Mouse (Mus musculus) MEL (cell line): ENCODE measurements around the gene Sec24c.

Experiments used
- CTCF ChIP-seq, 3 experiments: IDR thresholded peaks in 2 of 3; conservative IDR thresholded peaks in 1 of 3; 2 replicates each; pipeline ENCODE4 v1.5.1; 2011 to 2012; ENCODE audit warnings: low read length in 3 of 3, low read depth in 2 of 3, mild to moderate bottlenecking in 2 of 3, improper control_type of control experiment in 1 of 3, inconsistent platforms in 1 of 3, mixed read lengths in 1 of 3, moderate library complexity in 1 of 3; ENCODE audit not compliant: control insufficient read depth in 1 of 3, insufficient read depth in 1 of 3, poor library complexity in 1 of 3, severe bottlenecking in 1 of 3
- POLR2A ChIP-seq, 2 experiments: IDR thresholded peaks; 2 replicates each; pipeline ENCODE4 v1.6.1; 2011 to 2012; ENCODE audit warnings: low read length in 2 of 2, mild to moderate bottlenecking in 2 of 2, control low read depth in 1 of 2, improper control_type of control experiment in 1 of 2, low read depth in 1 of 2, moderate library complexity in 1 of 2; ENCODE audit not compliant: control insufficient read depth in 1 of 2, insufficient read depth in 1 of 2, poor library complexity in 1 of 2
- TAL1 ChIP-seq: IDR thresholded peaks from 2 replicates; pipeline ENCODE4 v1.6.1; 2012; ENCODE audit warnings: mild to moderate bottlenecking, inconsistent platforms, low read length, moderate library complexity, mixed read lengths
- UBTF ChIP-seq: IDR thresholded peaks from 2 replicates; pipeline ENCODE4 v1.6.1; 2012; ENCODE audit warnings: low read depth, mild to moderate bottlenecking, inconsistent platforms, low read length, improper control_type of control experiment, moderate library complexity, borderline replicate concordance; ENCODE audit not compliant: insufficient read depth
- USF1 ChIP-seq: IDR thresholded peaks from 2 replicates; pipeline ENCODE4 v1.6.1; 2014; ENCODE audit warnings: low read depth, mild to moderate bottlenecking, inconsistent platforms, low read length, improper control_type of control experiment, moderate library complexity

- no peak for TF ChIP-seq USF1
- TF ChIP-seq TAL1: no peak
- no peak for TF ChIP-seq UBTF
- TF ChIP-seq POLR2A (IDR thresholded peaks at IDR 0.05; ENCODE audit: control insufficient read depth in 1 of 2, insufficient read depth in 1 of 2, low read depth in 1 of 2, low read length in 2 of 2, poor library complexity in 1 of 2): no peak
- no peak for TF ChIP-seq CTCF (IDR thresholded peaks at IDR 0.05 in 2 of 3, conservative IDR thresholded peaks at IDR 0.05 in 1 of 3; ENCODE audit: control insufficient read depth in 1 of 3, insufficient read depth in 1 of 3, low read depth in 2 of 3, low read length in 3 of 3, poor library complexity in 1 of 3, severe bottlenecking in 1 of 3)
Observed at GRCm38 (mm10) chr14:20626447-20626846, 47.7 kb upstream of the Sec24c start.
